Mouse (Mus musculus): Measurements from ENCODE around the gene Rbmxl1. TPM values are rescaled to one million over a fixed set of nuclear protein-coding genes. Genes with fewer than 3 reads are reported as not detected.
A peak's percentile ranks its signal among the peaks of the same experiment; 100 is the strongest.
"Not testable (repeated sequence)": the region's sequence is repeated elsewhere in the genome, so short reads cannot be mapped to it uniquely, and the experiment has no call there.

The Rbmxl1 gene
- polyA plus RNA-seq (2012; rRNA removed) = 57.9 and 59.4 TPM in 2 replicates

DNA sequence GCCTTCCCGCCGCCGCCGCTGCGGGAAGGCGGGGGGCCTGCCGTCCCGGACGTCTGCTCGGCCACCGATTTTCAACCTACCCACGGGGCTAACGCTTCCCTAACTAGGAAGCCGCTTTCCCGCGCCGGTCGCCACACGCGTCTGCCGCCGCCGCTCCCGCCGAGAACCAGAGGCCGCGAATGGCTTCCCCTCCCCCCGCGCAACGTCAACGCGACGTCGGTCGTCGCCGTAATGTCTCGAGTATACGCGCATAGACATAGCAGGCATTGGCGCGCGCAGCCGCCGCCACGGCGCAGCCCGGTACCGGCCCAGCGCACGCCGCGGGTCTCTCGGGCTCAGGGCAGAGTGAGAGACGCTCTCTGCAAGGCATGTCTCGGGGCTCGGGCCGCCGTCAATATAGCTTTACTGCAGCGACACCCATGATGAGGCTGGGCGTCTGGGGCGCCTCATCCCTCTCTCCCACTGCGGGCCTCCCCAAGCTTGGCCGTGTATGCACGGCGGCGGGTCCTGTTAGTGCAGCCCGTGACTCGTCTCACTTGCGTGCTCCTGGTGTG, at the start of gene Rbmxl1:
TSS of gene Rbmxl1 (minus strand) at position 180 of the 554 bp plus-strand sequence.
- H3K36me3 ChIP-seq (ENCODE audit: control insufficient read depth, insufficient read depth, low read length) = peaks cover 6% of the 10 kb centered on the region; the same call in 1 of the 2 replicates
- peak within 1 kb of the TSS; percentile 95 for H3K27ac ChIP-seq (ENCODE audit: control insufficient read depth, insufficient read depth, low read length)
- H3K4me1 ChIP-seq (replicated peaks; ENCODE audit: control insufficient read depth, insufficient read depth, low read length) = peaks cover 3% of the 10 kb centered on the region
- no peaks in the 10 kb centered on the region for H3K27me3 ChIP-seq (ENCODE audit: control insufficient read depth, insufficient read depth, low read length)
- under 1% methylated on average over 67 of the region's 70 CpGs for WGBS
- TF ChIP-seq CTCF (IDR thresholded peaks at IDR 0.05; ENCODE audit: borderline replicate concordance, control insufficient read depth, extremely low read depth, insufficient read depth, low read length, poor library complexity) (peak; percentile 30; the same call in 1 of the 2 replicates), POLR2A (IDR thresholded peaks at IDR 0.05; ENCODE audit: control insufficient read depth, extremely low read depth, insufficient read depth, low read length, poor library complexity) (peak; percentile 56)
- peak within 1 kb of the TSS; percentile 94 for H3K4me3 ChIP-seq (ENCODE audit: control insufficient read depth, insufficient read depth, low read length)
- DNase-seq = peak; percentile 89

DNA sequence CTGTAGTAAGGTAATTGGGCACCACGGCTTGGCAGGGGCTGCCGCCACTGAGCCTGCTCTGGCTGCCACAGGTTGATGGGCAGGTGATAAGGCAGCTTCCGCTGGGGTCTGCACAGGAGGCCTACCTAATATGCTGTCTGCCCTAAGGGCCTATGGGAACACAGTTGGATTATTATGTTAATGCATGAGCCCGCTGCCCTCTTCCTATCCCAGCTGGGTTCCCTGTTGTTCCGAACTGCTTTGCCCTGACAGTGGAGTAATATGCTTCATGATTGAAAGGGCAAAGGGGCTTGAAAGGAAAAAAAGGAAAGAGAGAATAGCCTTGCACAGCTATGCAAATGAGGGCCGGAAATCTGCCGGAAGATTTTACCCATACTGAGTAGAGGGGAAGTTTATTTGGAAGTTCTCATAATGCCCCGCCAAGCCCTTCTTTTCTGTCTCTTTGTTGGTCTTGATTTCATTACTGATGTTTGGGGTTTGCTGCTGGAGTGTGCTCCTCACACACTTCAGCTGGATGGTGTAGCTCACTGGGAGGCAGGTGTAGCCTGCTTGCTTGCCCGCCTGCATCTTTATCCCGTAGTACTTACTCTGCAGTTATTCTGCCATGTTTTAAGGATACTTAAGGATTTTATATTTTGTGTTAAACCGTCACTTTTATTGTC, 48.2 kb upstream of the Rbmxl1 start:
- no peak for DNase-seq
- TF ChIP-seq CTCF (IDR thresholded peaks at IDR 0.05; ENCODE audit: borderline replicate concordance, control insufficient read depth, extremely low read depth, insufficient read depth, low read length, poor library complexity) (no peak), POLR2A (IDR thresholded peaks at IDR 0.05; ENCODE audit: control insufficient read depth, extremely low read depth, insufficient read depth, low read length, poor library complexity) (no peak)
- no peak overlapping the region for H3K27ac ChIP-seq (ENCODE audit: control insufficient read depth, insufficient read depth, low read length)
- no peak overlapping the region for H3K4me3 ChIP-seq (ENCODE audit: control insufficient read depth, insufficient read depth, low read length)
- no peaks in the 10 kb centered on the region for H3K27me3 ChIP-seq (ENCODE audit: control insufficient read depth, insufficient read depth, low read length)
- H3K36me3 ChIP-seq (ENCODE audit: control insufficient read depth, insufficient read depth, low read length) = no peaks in the 10 kb centered on the region
- WGBS = 95% methylated on average over 11 of the region's 11 CpGs
- no peaks in the 10 kb centered on the region for H3K4me1 ChIP-seq (replicated peaks; ENCODE audit: control insufficient read depth, insufficient read depth, low read length)

DNA sequence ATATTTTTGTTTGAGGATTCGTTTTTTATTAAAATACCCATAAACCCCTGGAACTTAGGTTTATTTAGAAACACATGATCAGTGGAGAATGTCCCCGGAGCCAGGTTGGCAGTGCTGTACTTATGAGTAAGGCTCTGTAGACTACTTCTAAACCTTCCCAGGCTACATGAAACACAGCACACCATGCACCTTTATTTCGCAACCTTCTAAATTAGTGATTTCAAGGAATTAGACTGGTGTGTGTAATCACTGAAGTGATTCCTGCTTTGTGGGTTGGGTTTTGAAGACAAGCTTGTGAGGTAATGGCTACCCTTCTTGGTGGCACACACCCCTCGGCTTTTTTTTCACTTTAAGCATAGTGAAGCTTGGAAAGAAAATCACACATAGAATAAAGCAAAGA, 47.1 kb upstream of the Rbmxl1 start:
- Histone ChIP-seq H3K4me1 (replicated peaks; ENCODE audit: control insufficient read depth, insufficient read depth, low read length) (no peaks in the 10 kb centered on the region), H3K27me3 (ENCODE audit: control insufficient read depth, insufficient read depth, low read length) (no peaks in the 10 kb centered on the region), H3K4me3 (ENCODE audit: control insufficient read depth, insufficient read depth, low read length) (no peak overlapping the region), H3K27ac (ENCODE audit: control insufficient read depth, insufficient read depth, low read length) (no peak overlapping the region), H3K36me3 (ENCODE audit: control insufficient read depth, insufficient read depth, low read length) (no peaks in the 10 kb centered on the region)
- TF ChIP-seq POLR2A (IDR thresholded peaks at IDR 0.05; ENCODE audit: control insufficient read depth, extremely low read depth, insufficient read depth, low read length, poor library complexity) (no peak), CTCF (IDR thresholded peaks at IDR 0.05; ENCODE audit: borderline replicate concordance, control insufficient read depth, extremely low read depth, insufficient read depth, low read length, poor library complexity) (no peak)
- 98% methylated on average over 4 of the region's 4 CpGs for WGBS
- no peak for DNase-seq

DNA sequence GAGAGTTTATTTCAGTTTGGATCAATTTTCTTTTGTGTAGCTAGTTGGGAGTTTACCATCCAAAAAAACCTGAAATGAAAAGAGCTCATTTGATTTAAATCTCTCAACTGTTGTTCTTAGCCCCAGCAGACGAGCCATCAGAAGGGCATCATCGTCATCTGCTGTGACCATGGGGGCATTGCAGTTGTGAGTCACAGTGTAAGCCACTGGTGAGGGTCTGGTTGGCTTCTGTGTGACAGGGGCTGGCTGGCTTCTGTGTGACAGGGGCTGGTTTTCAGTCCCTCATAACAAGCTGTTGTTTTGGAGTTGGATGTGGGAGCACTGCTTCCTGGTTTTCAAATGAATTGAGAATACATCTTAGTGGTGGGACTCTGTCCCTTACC, 42.0 kb upstream of the Rbmxl1 start:
- H3K27ac ChIP-seq (ENCODE audit: control insufficient read depth, insufficient read depth, low read length) = no peak overlapping the region
- H3K27me3 ChIP-seq (ENCODE audit: control insufficient read depth, insufficient read depth, low read length) = no peaks in the 10 kb centered on the region
- no peak overlapping the region for H3K4me3 ChIP-seq (ENCODE audit: control insufficient read depth, insufficient read depth, low read length)
- TF ChIP-seq POLR2A (IDR thresholded peaks at IDR 0.05; ENCODE audit: control insufficient read depth, extremely low read depth, insufficient read depth, low read length, poor library complexity) (no peak), CTCF (IDR thresholded peaks at IDR 0.05; ENCODE audit: borderline replicate concordance, control insufficient read depth, extremely low read depth, insufficient read depth, low read length, poor library complexity) (no peak)
- no peaks in the 10 kb centered on the region for H3K4me1 ChIP-seq (replicated peaks; ENCODE audit: control insufficient read depth, insufficient read depth, low read length)
- no peaks in the 10 kb centered on the region for H3K36me3 ChIP-seq (ENCODE audit: control insufficient read depth, insufficient read depth, low read length)
- no peak for DNase-seq
- 97% methylated on average over 2 of the region's 2 CpGs for WGBS

DNA sequence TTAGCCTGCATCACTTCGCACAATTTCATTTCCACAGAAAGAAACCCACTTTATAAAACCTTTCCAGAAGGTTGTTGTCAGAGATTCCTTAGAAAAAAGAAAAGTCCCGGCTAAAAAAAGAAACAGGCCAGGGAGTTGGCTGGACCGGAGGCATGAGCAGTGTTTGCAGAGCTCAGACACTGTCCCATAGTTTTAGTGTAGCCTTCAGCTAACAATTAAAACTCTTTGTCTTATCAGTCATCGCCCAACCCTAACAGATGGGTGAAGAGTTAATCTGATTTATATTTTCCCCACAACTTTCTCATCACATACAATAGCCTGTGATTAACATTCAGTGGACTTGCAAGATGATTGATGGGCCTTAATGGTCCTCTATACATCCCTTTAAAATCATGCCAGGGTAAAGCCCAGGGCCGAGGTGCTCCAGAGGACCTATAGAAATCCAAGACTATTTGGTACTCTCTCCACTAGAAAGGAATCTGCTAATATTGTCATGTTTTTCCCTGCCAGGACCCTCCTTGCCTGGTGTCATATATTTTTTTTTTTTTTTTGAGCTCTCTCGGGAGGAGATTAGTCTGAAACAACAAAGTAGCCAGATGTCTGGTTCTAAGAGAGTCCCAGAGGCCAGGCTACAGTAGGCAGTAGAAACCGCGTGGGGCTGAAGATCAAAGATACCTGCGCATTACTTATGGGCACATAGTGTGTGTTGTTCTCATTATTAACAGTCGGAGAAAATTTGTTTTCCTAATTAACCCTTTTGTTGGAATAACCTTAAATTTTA, 41.5 kb upstream of the Rbmxl1 start:
- Histone ChIP-seq H3K4me1 (replicated peaks; ENCODE audit: control insufficient read depth, insufficient read depth, low read length) (no peaks in the 10 kb centered on the region), H3K27me3 (ENCODE audit: control insufficient read depth, insufficient read depth, low read length) (no peaks in the 10 kb centered on the region), H3K27ac (ENCODE audit: control insufficient read depth, insufficient read depth, low read length) (no peak overlapping the region), H3K4me3 (ENCODE audit: control insufficient read depth, insufficient read depth, low read length) (no peak overlapping the region), H3K36me3 (ENCODE audit: control insufficient read depth, insufficient read depth, low read length) (no peaks in the 10 kb centered on the region)
- DNase-seq = no peak
- WGBS = 93% methylated on average over 10 of the region's 10 CpGs
- TF ChIP-seq CTCF (IDR thresholded peaks at IDR 0.05; ENCODE audit: borderline replicate concordance, control insufficient read depth, extremely low read depth, insufficient read depth, low read length, poor library complexity) = no peak
- TF ChIP-seq POLR2A (IDR thresholded peaks at IDR 0.05; ENCODE audit: control insufficient read depth, extremely low read depth, insufficient read depth, low read length, poor library complexity) = no peak

DNA sequence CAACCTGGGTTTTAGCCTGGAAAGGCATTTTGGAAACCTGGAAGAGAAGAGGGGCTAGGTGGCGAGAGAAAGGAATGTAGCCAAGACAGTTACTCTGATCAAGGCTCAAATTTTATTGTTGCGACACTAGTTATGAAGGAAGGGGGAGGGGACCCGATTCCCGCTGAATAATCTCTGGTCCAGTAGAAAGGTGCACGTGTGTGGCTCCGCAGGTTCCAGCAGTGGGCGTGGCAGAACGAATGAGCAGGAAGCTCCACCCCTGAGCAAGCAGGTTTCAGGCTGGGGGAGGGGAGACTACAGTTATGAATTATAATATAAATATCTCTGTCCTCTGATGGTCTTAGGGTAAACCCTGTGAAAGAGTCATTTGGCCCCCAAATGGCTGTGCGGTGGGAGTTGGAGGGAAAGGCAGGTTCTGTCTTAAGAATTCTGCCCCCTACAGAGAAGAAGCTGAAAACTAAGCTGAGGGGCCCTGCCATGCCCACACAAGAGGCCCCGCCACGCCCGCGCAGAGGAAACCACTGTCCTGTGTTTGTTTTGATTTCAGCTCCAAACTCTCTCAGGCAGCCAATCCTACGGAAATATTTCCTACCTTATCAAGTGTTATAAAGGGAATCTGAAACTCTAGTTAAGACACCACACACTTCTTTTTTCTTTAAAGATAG, 36.6 kb upstream of the Rbmxl1 start:
- not testable (repeated sequence) for H3K27me3 ChIP-seq (ENCODE audit: control insufficient read depth, insufficient read depth, low read length); DNase-seq; H3K27ac ChIP-seq (ENCODE audit: control insufficient read depth, insufficient read depth, low read length); H3K4me3 ChIP-seq (ENCODE audit: control insufficient read depth, insufficient read depth, low read length); H3K36me3 ChIP-seq (ENCODE audit: control insufficient read depth, insufficient read depth, low read length); H3K4me1 ChIP-seq (replicated peaks; ENCODE audit: control insufficient read depth, insufficient read depth, low read length)
- 85% methylated on average over 10 of the region's 14 CpGs for WGBS
